Mouse (Mus musculus) forebrain, postnatal 0 days (tissue): ENCODE measurements at regions not wholly inside any gene's neighbourhood (a gene's known extent, or its start where the extent isn't known, plus 50 kb on each side); places are given as distances from the start of the nearest gene placed in this dataset.
A peak's percentile ranks its signal among the peaks of the same experiment; 100 is the strongest.

Source experiments
- ATAC-seq: fragments of 200-750 bp; cut with Nextera tagmentation; 2 replicates; pipeline ENCODE4 v1.8.0; 2017; ENCODE audit warnings: mild to moderate bottlenecking, moderate library complexity
- DNase-seq: peaks from one replicate; pipeline ENCODE4 v3.0.0-alpha.2; 2015
- H3K27ac ChIP-seq: fragments of 300-500 bp; sonication (generic); 2 replicates; pipeline ENCODE4 v1.5.1; 2014; ENCODE audit warnings: low read depth, mild to moderate bottlenecking, antibody characterized with exemption, low read length, moderate library complexity, mixed read lengths
- H3K27me3 ChIP-seq: fragments of 300-500 bp; sonication (generic); 2 replicates; pipeline ENCODE4 v1.6.1; 2014; ENCODE audit warnings: mild to moderate bottlenecking, low read length, mixed read lengths; ENCODE audit not compliant: insufficient read depth
- H3K36me3 ChIP-seq: fragments of 300-500 bp; sonication (generic); 2 replicates; pipeline ENCODE4 v1.6.1; 2014; ENCODE audit warnings: mild to moderate bottlenecking, moderate library complexity; ENCODE audit not compliant: insufficient read depth
- H3K4me1 ChIP-seq: fragments of 300-500 bp; sonication (generic); 2 replicates; pipeline ENCODE4 v1.6.1; 2014; ENCODE audit warnings: antibody characterized with exemption; ENCODE audit not compliant: insufficient read depth
- H3K4me2 ChIP-seq: fragments of 300-500 bp; sonication (generic); 2 replicates; pipeline ENCODE4 v1.6.1; 2014; ENCODE audit warnings: low read depth, mild to moderate bottlenecking, moderate library complexity
- H3K4me3 ChIP-seq: fragments of 300-500 bp; sonication (generic); 2 replicates; pipeline ENCODE4 v1.5.1; 2014; ENCODE audit warnings: low read depth, low read length, mixed read lengths
- H3K9ac ChIP-seq: fragments of 300-500 bp; sonication (generic); 2 replicates; pipeline ENCODE4 v1.6.1; 2014; ENCODE audit warnings: mild to moderate bottlenecking
- H3K9me3 ChIP-seq: fragments of 300-500 bp; sonication (generic); 2 replicates; pipeline ENCODE4 v1.6.1; 2016; ENCODE audit warnings: low read length
- CTCF ChIP-seq: sonication (generic); IDR thresholded peaks from 2 replicates; pipeline ENCODE4 v1.5.1; 2016; ENCODE audit warnings: antibody characterized with exemption, control low read depth, low read depth
- WGBS: fragments of 180-500 bp; shearing (Covaris S2); extraction: QIAGEN DNeasy Blood & Tissue Kit; methylation state at CpG from one replicate; pipeline ENCODE4 v1.1.7; 2014; 5-methylcytosine and 5-hydroxymethylcytosine counted together

GRCm38 (mm10) chr17:45873996-45874395 is 140.4 kb upstream of the 1600014C23Rik start:
- no peak overlapping the region; the same call in 1 of the 2 replicates for H3K27ac ChIP-seq
- no peaks in the 10 kb centered on the region for H3K36me3 ChIP-seq
- H3K9ac ChIP-seq, result peak overlapping the region; percentile 40
- H3K4me2 ChIP-seq, result peak overlapping the region; percentile 39
- no peak for TF ChIP-seq CTCF
- no peaks in the 10 kb centered on the region for H3K27me3 ChIP-seq
- peaks cover 11% of the 10 kb centered on the region for H3K4me1 ChIP-seq
- 0 out of 2 replicates have a peak overlapping the region, but pooled peaks have one; percentile 2 for H3K4me3 ChIP-seq
- ATAC-seq (peak; percentile 42; the same call in 1 of the 2 replicates), DNase-seq (no peak)
- 9% methylated on average over 8 of the region's 8 CpGs for WGBS
- H3K9me3 ChIP-seq, result no peaks in the 10 kb centered on the region

- peak overlapping the region; percentile 39 for H3K4me2 ChIP-seq
- peak; percentile 74 for DNase-seq
- H3K36me3 ChIP-seq, result no peaks in the 10 kb centered on the region
- no peaks in the 10 kb centered on the region for H3K9me3 ChIP-seq
- peak; percentile 87 for ATAC-seq
- no peak for TF ChIP-seq CTCF
- peaks cover 11% of the 10 kb centered on the region for H3K4me1 ChIP-seq
- H3K27ac ChIP-seq, result no peak overlapping the region; the same call in 1 of the 2 replicates
- WGBS, result 4% methylated on average over 21 of the region's 21 CpGs
- H3K9ac ChIP-seq, result peak overlapping the region; percentile 40
- peak overlapping the region; percentile 2; the same call in 1 of the 2 replicates for H3K4me3 ChIP-seq
- H3K27me3 ChIP-seq, result no peaks in the 10 kb centered on the region
Measured at GRCm38 (mm10) chr17:45873200-45873955, 139.7 kb upstream of the 1600014C23Rik start.

GRCm38 (mm10) chr17:45871666-45872653 is 138.3 kb upstream of the 1600014C23Rik start:
- H3K36me3 ChIP-seq, result no peaks in the 10 kb centered on the region
- no peak overlapping the region for H3K9ac ChIP-seq
- no peaks in the 10 kb centered on the region for H3K9me3 ChIP-seq
- peaks cover 11% of the 10 kb centered on the region for H3K4me1 ChIP-seq
- no peak for TF ChIP-seq CTCF
- no peak overlapping the region for H3K4me3 ChIP-seq
- H3K27me3 ChIP-seq, result no peaks in the 10 kb centered on the region
- H3K4me2 ChIP-seq, result no peak overlapping the region
- ATAC-seq (0 out of 2 replicates have a peak, but pooled peaks have one; percentile 20), DNase-seq (peak; percentile 26)
- WGBS, result 37% methylated on average over 22 of the region's 22 CpGs
- no peak overlapping the region for H3K27ac ChIP-seq

GRCm38 (mm10) chr17:45871067-45871466 is 137.4 kb upstream of the 1600014C23Rik start:
- ATAC-seq (no peak), DNase-seq (no peak)
- WGBS, result 81% methylated on average over 9 of the region's 9 CpGs
- Histone ChIP-seq H3K27ac (no peak overlapping the region), H3K9me3 (no peaks in the 10 kb centered on the region), H3K4me1 (peaks cover 11% of the 10 kb centered on the region), H3K4me3 (no peak overlapping the region), H3K4me2 (no peak overlapping the region), H3K27me3 (no peaks in the 10 kb centered on the region), H3K36me3 (no peaks in the 10 kb centered on the region), H3K9ac (no peak overlapping the region)
- no peak for TF ChIP-seq CTCF

- ATAC-seq (no peak), DNase-seq (no peak)
- no peak overlapping the region for H3K9ac ChIP-seq
- no peak overlapping the region for H3K27ac ChIP-seq
- peaks cover 11% of the 10 kb centered on the region for H3K4me1 ChIP-seq
- TF ChIP-seq CTCF, result no peak
- no peaks in the 10 kb centered on the region for H3K36me3 ChIP-seq
- no peaks in the 10 kb centered on the region for H3K27me3 ChIP-seq
- no peak overlapping the region for H3K4me3 ChIP-seq
- no peaks in the 10 kb centered on the region for H3K9me3 ChIP-seq
- WGBS, result 66% methylated on average over 17 of the region's 17 CpGs
- no peak overlapping the region for H3K4me2 ChIP-seq
Measured at GRCm38 (mm10) chr17:45869014-45869968, 135.6 kb upstream of the 1600014C23Rik start.

GRCm38 (mm10) chr17:45868539-45868938 is 134.9 kb upstream of the 1600014C23Rik start:
- no peak for ATAC-seq
- H3K4me3 ChIP-seq, result no peak overlapping the region

More at GRCm38 (mm10) chr17:45868539-45868938, 134.9 kb upstream of the 1600014C23Rik start:
- H3K9ac ChIP-seq, result no peak overlapping the region
- H3K9me3 ChIP-seq, result no peaks in the 10 kb centered on the region
- H3K27me3 ChIP-seq, result no peaks in the 10 kb centered on the region
- no peaks in the 10 kb centered on the region for H3K36me3 ChIP-seq
- no peak for DNase-seq
- no peak overlapping the region for H3K27ac ChIP-seq
- no peak for TF ChIP-seq CTCF
- WGBS, result 88% methylated on average over 4 of the region's 4 CpGs
- peaks cover 4% of the 10 kb centered on the region for H3K4me1 ChIP-seq
- H3K4me2 ChIP-seq, result no peak overlapping the region
